Mouse (Mus musculus) spleen, adult 2 months (tissue): ENCODE measurements around the gene Snx29.

Source experiments
- CTCF ChIP-seq: fragments of 200-500 bp; IDR thresholded peaks from 2 replicates; pipeline ENCODE4 v1.5.1; 2011; ENCODE audit warnings: mild to moderate bottlenecking, inconsistent platforms; ENCODE audit not compliant: insufficient read depth, insufficient read length, insufficient replicate concordance; ENCODE audit errors: extremely low read depth
- POLR2A ChIP-seq: fragments of 200-500 bp; IDR thresholded peaks from 2 replicates; pipeline ENCODE4 v1.6.1; 2011; ENCODE audit warnings: low read depth, low read length, inconsistent platforms

DNA sequence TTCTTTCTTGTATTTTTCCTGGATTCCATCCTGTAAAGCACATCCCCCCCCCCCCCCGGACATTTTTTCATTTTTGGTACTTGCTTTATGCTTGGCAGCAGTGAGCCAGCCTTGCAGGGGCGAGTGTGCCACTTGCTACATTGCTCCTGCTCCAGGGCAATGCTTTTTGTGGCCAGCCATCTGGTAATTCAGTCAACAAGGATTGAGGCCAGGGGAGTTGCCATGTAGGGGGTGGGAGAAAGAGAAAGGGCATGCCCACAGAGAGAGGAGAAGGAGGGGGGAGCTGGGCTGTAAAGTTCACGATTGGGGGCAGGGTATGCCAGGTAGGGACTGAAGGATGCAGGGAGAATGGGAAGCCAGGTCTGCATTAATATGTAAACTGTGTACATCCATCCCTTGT lies 210.7 kb downstream of the Snx29 start:
- no peak for TF ChIP-seq POLR2A
- no peak for TF ChIP-seq CTCF
